Mouse (Mus musculus): Measurements from ENCODE around the gene Hbq1a. TPM values are rescaled to one million over a fixed set of nuclear protein-coding genes. Genes with fewer than 3 reads are reported as not detected.
"Not testable (repeated sequence)": the region's sequence is repeated elsewhere in the genome, so short reads cannot be mapped to it uniquely, and the experiment has no call there.

Gene Hbq1a
- polyA plus RNA-seq, 1 experiment from 2014 or later: not detected

- not testable (repeated sequence) for H3K4me3 ChIP-seq (ENCODE audit: low read length); ATAC-seq (ENCODE audit: low FRiP score, low TSS enrichment); H3K9me3 ChIP-seq (ENCODE audit: control insufficient read depth, low read length); H3K27me3 ChIP-seq (ENCODE audit: control insufficient read depth, insufficient read depth, low read length); H3K4me1 ChIP-seq (ENCODE audit: control insufficient read depth, insufficient read depth, low read length); H3K9ac ChIP-seq (ENCODE audit: low read depth, low read length); H3K27ac ChIP-seq (ENCODE audit: low read depth, low read length); H3K4me2 ChIP-seq (replicated peaks; ENCODE audit: low read depth, low read length); H3K36me3 ChIP-seq (ENCODE audit: control insufficient read depth, insufficient read depth, low read length)
- WGBS: 89% methylated on average over 4 of the region's 4 CpGs
Measured at GRCm38 (mm10) chr11:32292819-32293218, 7.0 kb upstream of the Hbq1a start.

- WGBS: 71% methylated on average over 3 of the region's 3 CpGs
- not testable (repeated sequence) for H3K27me3 ChIP-seq (ENCODE audit: control insufficient read depth, insufficient read depth, low read length); H3K9ac ChIP-seq (ENCODE audit: low read depth, low read length); ATAC-seq (ENCODE audit: low FRiP score, low TSS enrichment); H3K4me3 ChIP-seq (ENCODE audit: low read length); H3K36me3 ChIP-seq (ENCODE audit: control insufficient read depth, insufficient read depth, low read length); H3K9me3 ChIP-seq (ENCODE audit: control insufficient read depth, low read length); H3K4me1 ChIP-seq (ENCODE audit: control insufficient read depth, insufficient read depth, low read length); H3K27ac ChIP-seq (ENCODE audit: low read depth, low read length); H3K4me2 ChIP-seq (replicated peaks; ENCODE audit: low read depth, low read length)
Measured at GRCm38 (mm10) chr11:32293479-32293878, 6.4 kb upstream of the Hbq1a start.

- H3K4me3 ChIP-seq (ENCODE audit: low read length); H3K4me2 ChIP-seq (replicated peaks; ENCODE audit: low read depth, low read length); H3K27ac ChIP-seq (ENCODE audit: low read depth, low read length); H3K36me3 ChIP-seq (ENCODE audit: control insufficient read depth, insufficient read depth, low read length); H3K9ac ChIP-seq (ENCODE audit: low read depth, low read length); H3K27me3 ChIP-seq (ENCODE audit: control insufficient read depth, insufficient read depth, low read length); H3K4me1 ChIP-seq (ENCODE audit: control insufficient read depth, insufficient read depth, low read length); H3K9me3 ChIP-seq (ENCODE audit: control insufficient read depth, low read length): not testable (repeated sequence)
- WGBS: no CpG with 5 or more reads among the region's 4 CpGs
- ATAC-seq (ENCODE audit: low FRiP score, low TSS enrichment): 0 out of 2 replicates have a peak, but pooled peaks have one; percentile 29
Measured at GRCm38 (mm10) chr11:32296203-32296602, 3.7 kb upstream of the Hbq1a start, which contains the start of gene Hba-a2. Gene Hba-a2 (plus strand): TSS chr11:32296489.

- H3K9ac ChIP-seq (ENCODE audit: low read depth, low read length); H3K27ac ChIP-seq (ENCODE audit: low read depth, low read length); H3K27me3 ChIP-seq (ENCODE audit: control insufficient read depth, insufficient read depth, low read length); H3K4me1 ChIP-seq (ENCODE audit: control insufficient read depth, insufficient read depth, low read length); ATAC-seq (ENCODE audit: low FRiP score, low TSS enrichment); H3K4me3 ChIP-seq (ENCODE audit: low read length); H3K9me3 ChIP-seq (ENCODE audit: control insufficient read depth, low read length); H3K4me2 ChIP-seq (replicated peaks; ENCODE audit: low read depth, low read length); H3K36me3 ChIP-seq (ENCODE audit: control insufficient read depth, insufficient read depth, low read length): not testable (repeated sequence)
- 40% methylated on average over 2 of the region's 2 CpGs for WGBS
Measured at GRCm38 (mm10) chr11:32297417-32297816, 2.5 kb upstream of the Hbq1a start.

- no peak overlapping the region for H3K27ac ChIP-seq (ENCODE audit: low read depth, low read length)
- no peak overlapping the region for H3K4me3 ChIP-seq (ENCODE audit: low read length)
- H3K36me3 ChIP-seq (ENCODE audit: control insufficient read depth, insufficient read depth, low read length): no peaks in the 10 kb centered on the region
- no peaks in the 10 kb centered on the region for H3K9me3 ChIP-seq (ENCODE audit: control insufficient read depth, low read length)
- 89% methylated on average over 1 of the region's 1 CpGs for WGBS
- H3K4me2 ChIP-seq (replicated peaks; ENCODE audit: low read depth, low read length): no peak overlapping the region
- H3K9ac ChIP-seq (ENCODE audit: low read depth, low read length): no peak overlapping the region
- no peaks in the 10 kb centered on the region for H3K4me1 ChIP-seq (ENCODE audit: control insufficient read depth, insufficient read depth, low read length)
- no peak for ATAC-seq (ENCODE audit: low FRiP score, low TSS enrichment)
- H3K27me3 ChIP-seq (ENCODE audit: control insufficient read depth, insufficient read depth, low read length): no peaks in the 10 kb centered on the region; the same call in 1 of the 2 replicates
Measured at GRCm38 (mm10) chr11:32297866-32298531, 1.9 kb upstream of the Hbq1a start.

- H3K4me1 ChIP-seq (ENCODE audit: control insufficient read depth, insufficient read depth, low read length): no peaks in the 10 kb centered on the region
- no peaks in the 10 kb centered on the region for H3K9me3 ChIP-seq (ENCODE audit: control insufficient read depth, low read length)
- H3K27ac ChIP-seq (ENCODE audit: low read depth, low read length): no peak overlapping the region
- H3K4me3 ChIP-seq (ENCODE audit: low read length): no peak overlapping the region
- WGBS: 96% methylated on average over 2 of the region's 2 CpGs
- no peak for ATAC-seq (ENCODE audit: low FRiP score, low TSS enrichment)
- no peaks in the 10 kb centered on the region; the same call in 1 of the 2 replicates for H3K27me3 ChIP-seq (ENCODE audit: control insufficient read depth, insufficient read depth, low read length)
- no peak overlapping the region for H3K9ac ChIP-seq (ENCODE audit: low read depth, low read length)
- H3K4me2 ChIP-seq (replicated peaks; ENCODE audit: low read depth, low read length): no peak overlapping the region
- H3K36me3 ChIP-seq (ENCODE audit: control insufficient read depth, insufficient read depth, low read length): no peaks in the 10 kb centered on the region
Measured at GRCm38 (mm10) chr11:32298532-32298918, 1.3 kb upstream of the Hbq1a start.

- Histone ChIP-seq H3K4me2 (replicated peaks; ENCODE audit: low read depth, low read length) (peak overlapping the region; percentile 37; the same call in 1 of the 2 replicates), H3K4me3 (ENCODE audit: low read length) (no peak overlapping the region; the same call in 1 of the 2 replicates), H3K36me3 (ENCODE audit: control insufficient read depth, insufficient read depth, low read length) (no peaks in the 10 kb centered on the region), H3K27ac (ENCODE audit: low read depth, low read length) (no peak overlapping the region), H3K27me3 (ENCODE audit: control insufficient read depth, insufficient read depth, low read length) (no peaks in the 10 kb centered on the region; the same call in 1 of the 2 replicates), H3K9me3 (ENCODE audit: control insufficient read depth, low read length) (no peaks in the 10 kb centered on the region), H3K4me1 (ENCODE audit: control insufficient read depth, insufficient read depth, low read length) (no peaks in the 10 kb centered on the region), H3K9ac (ENCODE audit: low read depth, low read length) (no peak overlapping the region)
- WGBS: 53% methylated on average over 14 of the region's 17 CpGs
- no peak; the same call in 1 of the 2 replicates for ATAC-seq (ENCODE audit: low FRiP score, low TSS enrichment)
Measured at GRCm38 (mm10) chr11:32300279-32301267, 704 bp downstream of the Hbq1a start.

GRCm38 (mm10) chr11:32301506-32301905, 1.6 kb downstream of the Hbq1a start:
- ATAC-seq (ENCODE audit: low FRiP score, low TSS enrichment): no peak
- Histone ChIP-seq H3K4me1 (ENCODE audit: control insufficient read depth, insufficient read depth, low read length) (no peaks in the 10 kb centered on the region), H3K27me3 (ENCODE audit: control insufficient read depth, insufficient read depth, low read length) (no peaks in the 10 kb centered on the region; the same call in 1 of the 2 replicates), H3K4me3 (ENCODE audit: low read length) (no peak overlapping the region), H3K27ac (ENCODE audit: low read depth, low read length) (no peak overlapping the region), H3K9ac (ENCODE audit: low read depth, low read length) (no peak overlapping the region), H3K36me3 (ENCODE audit: control insufficient read depth, insufficient read depth, low read length) (no peaks in the 10 kb centered on the region), H3K9me3 (ENCODE audit: control insufficient read depth, low read length) (no peaks in the 10 kb centered on the region), H3K4me2 (replicated peaks; ENCODE audit: low read depth, low read length) (no peak overlapping the region)
- WGBS: 79% methylated on average over 1 of the region's 1 CpGs
